Mouse (Mus musculus): ENCODE measurements around the gene Prr29.

- TF ChIP-seq CTCF (IDR thresholded peaks at IDR 0.05; ENCODE audit: low read depth) (no peak), EP300 (optimal IDR thresholded peaks at IDR 0.05) (no peak)
Measured at GRCm38 (mm10) chr11:106328521-106328920, 36.8 kb upstream of the Prr29 start.

Measured in stomach, postnatal 0 days (tissue).